Mouse (Mus musculus): ENCODE data around the gene Cyb561d2. TPM values are rescaled to one million over a fixed set of nuclear protein-coding genes. Genes with fewer than 3 reads are reported as not detected.

Gene Cyb561d2
- polyA plus RNA-seq, 1 experiment from 2014 or later = 24.5 TPM

DNA sequence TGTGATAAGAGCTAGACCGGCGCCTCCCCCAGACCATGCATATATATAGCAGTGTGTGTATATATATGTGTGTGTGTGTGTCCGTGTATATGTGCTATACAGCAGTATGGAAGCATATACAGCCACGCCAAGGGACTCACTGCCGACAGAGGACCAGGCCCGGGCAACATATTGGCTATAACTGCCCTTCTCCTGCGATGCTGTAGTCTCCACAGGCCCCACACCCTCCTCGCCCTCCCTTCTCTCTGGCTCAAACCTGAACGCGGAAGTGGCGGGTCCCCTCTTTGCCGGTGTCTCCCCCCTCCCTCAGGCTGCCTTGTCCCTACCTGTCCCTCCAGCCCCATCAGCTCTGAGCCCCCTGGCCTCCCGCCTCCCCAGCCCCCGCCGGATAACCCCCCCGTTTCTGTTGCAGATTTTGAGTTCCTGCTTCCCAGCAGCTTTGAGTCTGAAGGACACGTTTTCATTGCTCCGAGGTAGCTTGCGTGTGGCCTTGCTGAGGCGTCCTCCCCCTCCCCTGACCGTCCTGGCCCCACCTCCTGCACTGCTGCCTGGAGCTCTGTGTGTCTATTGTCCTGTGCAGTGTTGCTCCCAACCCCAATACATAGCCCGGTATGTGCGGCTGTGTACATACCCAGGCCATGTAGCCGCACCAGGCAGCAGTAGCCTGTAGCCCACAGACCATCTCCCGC, 20.1 kb downstream of the Cyb561d2 start:
- H3K9me3 ChIP-seq = no peaks in the 10 kb centered on the region
- peak overlapping the region; percentile 43 for H3K4me3 ChIP-seq
- WGBS = 30% methylated on average over 25 of the region's 25 CpGs
- H3K27me3 ChIP-seq (ENCODE audit: insufficient read depth, poor library complexity, severe bottlenecking) = peaks cover 35% of the 10 kb centered on the region
- peaks cover 51% of the 10 kb centered on the region for H3K4me1 ChIP-seq
- H3K27ac ChIP-seq = peak overlapping the region; percentile 80
- DNase-seq (ENCODE audit: low spot score) = no peak
- H3K36me3 ChIP-seq = peaks cover 56% of the 10 kb centered on the region

DNA sequence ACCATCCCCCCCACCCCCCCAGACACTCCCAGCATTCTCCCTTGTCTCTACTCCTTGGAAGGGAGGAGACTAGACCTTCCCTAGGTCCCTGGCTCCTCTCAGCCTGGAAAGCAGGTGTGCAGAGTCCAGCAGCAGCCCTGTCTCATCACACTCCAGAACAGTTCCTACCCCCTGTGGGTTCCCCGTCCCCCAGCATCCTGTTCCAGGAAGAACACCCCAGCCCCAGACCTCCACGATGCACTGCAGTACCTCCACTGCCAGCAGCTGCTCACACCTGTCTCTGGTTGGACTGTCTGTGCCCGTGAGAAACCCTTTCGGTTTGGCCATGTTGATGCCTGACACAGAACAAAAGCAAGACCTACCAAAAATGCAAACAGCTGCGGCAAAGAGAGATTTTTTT, 20.8 kb downstream of the Cyb561d2 start:
- DNase-seq (ENCODE audit: low spot score) = no peak
- Histone ChIP-seq H3K4me1 (peaks cover 44% of the 10 kb centered on the region), H3K27ac (peak overlapping the region; percentile 69; the same call in 1 of the 2 replicates), H3K4me3 (no peak overlapping the region), H3K27me3 (ENCODE audit: insufficient read depth, poor library complexity, severe bottlenecking) (peaks cover 32% of the 10 kb centered on the region), H3K36me3 (peaks cover 49% of the 10 kb centered on the region), H3K9me3 (no peaks in the 10 kb centered on the region)
- 51% methylated on average over 5 of the region's 5 CpGs for WGBS

GRCm38 (mm10) chr9:107520331-107520730, 21.7 kb downstream of the Cyb561d2 start:
- H3K9me3 ChIP-seq = no peaks in the 10 kb centered on the region
- no peak overlapping the region for H3K27ac ChIP-seq
- peaks cover 23% of the 10 kb centered on the region for H3K27me3 ChIP-seq (ENCODE audit: insufficient read depth, poor library complexity, severe bottlenecking)
- peaks cover 42% of the 10 kb centered on the region for H3K4me1 ChIP-seq
- peaks cover 42% of the 10 kb centered on the region; the same call in 1 of the 2 replicates for H3K36me3 ChIP-seq
- no peak for DNase-seq (ENCODE audit: low spot score)
- 64% methylated on average over 6 of the region's 6 CpGs for WGBS
- H3K4me3 ChIP-seq = no peak overlapping the region

DNA sequence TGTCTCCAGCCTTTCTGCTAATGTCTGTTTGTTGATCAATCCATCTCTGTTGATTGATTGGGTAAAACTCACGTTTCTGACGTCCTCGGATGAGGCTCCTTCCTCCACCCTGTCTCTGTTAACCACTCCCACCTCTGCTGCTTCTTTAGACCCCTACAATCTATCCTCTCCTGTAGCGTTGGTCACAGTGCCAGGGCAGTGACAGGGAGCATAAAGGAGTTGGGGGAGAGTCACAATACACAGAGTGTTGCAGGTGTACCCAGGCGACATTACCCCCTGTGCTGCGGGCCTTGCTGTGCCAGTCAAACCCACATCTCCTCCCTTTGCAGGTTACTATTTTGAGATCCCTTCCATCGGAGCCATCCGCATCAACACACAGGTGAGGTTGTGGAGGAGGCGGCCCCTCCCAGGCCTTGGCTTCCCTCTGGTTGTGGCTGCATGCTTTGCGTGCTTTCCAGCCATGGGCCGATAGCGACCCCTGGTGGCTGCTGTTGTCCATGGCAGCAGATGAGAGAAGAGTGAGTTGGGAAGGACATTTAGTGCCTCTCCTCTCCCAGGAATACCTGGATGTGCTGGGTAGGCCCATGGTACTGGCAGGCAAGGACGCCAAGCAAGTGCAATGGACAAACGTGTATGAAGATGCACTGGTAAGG, 27.6 kb downstream of the Cyb561d2 start:
- DNase-seq (ENCODE audit: low spot score) = peak; percentile 93
- Histone ChIP-seq H3K36me3 (peaks cover 32% of the 10 kb centered on the region; the same call in 1 of the 2 replicates), H3K27ac (no peak overlapping the region), H3K4me1 (peaks cover 37% of the 10 kb centered on the region), H3K9me3 (no peaks in the 10 kb centered on the region), H3K27me3 (ENCODE audit: insufficient read depth, poor library complexity, severe bottlenecking) (0 out of 2 replicates have a peak, but pooled peaks cover 3% of the 10 kb centered on the region), H3K4me3 (no peak overlapping the region)
- WGBS = 20% methylated on average over 14 of the region's 14 CpGs

- H3K27me3 ChIP-seq (ENCODE audit: insufficient read depth, poor library complexity, severe bottlenecking) = peaks cover 13% of the 10 kb centered on the region; the same call in 1 of the 2 replicates
- peaks cover 45% of the 10 kb centered on the region for H3K4me1 ChIP-seq
- no peak overlapping the region for H3K4me3 ChIP-seq
- no peaks in the 10 kb centered on the region for H3K9me3 ChIP-seq
- WGBS = 90% methylated on average over 16 of the region's 16 CpGs
- peaks cover 21% of the 10 kb centered on the region; the same call in 1 of the 2 replicates for H3K36me3 ChIP-seq
- DNase-seq (ENCODE audit: low spot score) = no peak
- no peak overlapping the region for H3K27ac ChIP-seq
These were observed 29.7 kb downstream of the Cyb561d2 start for GRCm38 (mm10) chr9:107512326-107512725.

- peak overlapping the region; percentile 52; the same call in 1 of the 2 replicates for H3K27ac ChIP-seq
These were observed 30.6 kb downstream of the Cyb561d2 start for GRCm38 (mm10) chr9:107511436-107511835.

GRCm38 (mm10) chr9:107510384-107511100, 31.5 kb downstream of the Cyb561d2 start:
- peaks cover 52% of the 10 kb centered on the region for H3K4me1 ChIP-seq
- WGBS = 80% methylated on average over 14 of the region's 14 CpGs
- DNase-seq (ENCODE audit: low spot score) = no peak
- H3K9me3 ChIP-seq = no peaks in the 10 kb centered on the region
- peaks cover 9% of the 10 kb centered on the region; the same call in 1 of the 2 replicates for H3K27me3 ChIP-seq (ENCODE audit: insufficient read depth, poor library complexity, severe bottlenecking)
- no peak overlapping the region for H3K4me3 ChIP-seq
- peaks cover 17% of the 10 kb centered on the region; the same call in 1 of the 2 replicates for H3K36me3 ChIP-seq
- no peak overlapping the region for H3K27ac ChIP-seq

More at GRCm38 (mm10) chr9:107511436-107511835, 30.6 kb downstream of the Cyb561d2 start:
- Histone ChIP-seq H3K4me1 (peaks cover 48% of the 10 kb centered on the region), H3K27me3 (ENCODE audit: insufficient read depth, poor library complexity, severe bottlenecking) (peaks cover 11% of the 10 kb centered on the region; the same call in 1 of the 2 replicates), H3K36me3 (peaks cover 17% of the 10 kb centered on the region; the same call in 1 of the 2 replicates), H3K9me3 (no peaks in the 10 kb centered on the region), H3K4me3 (no peak overlapping the region)
- 56% methylated on average over 8 of the region's 8 CpGs for WGBS
- no peak for DNase-seq (ENCODE audit: low spot score)

DNA sequence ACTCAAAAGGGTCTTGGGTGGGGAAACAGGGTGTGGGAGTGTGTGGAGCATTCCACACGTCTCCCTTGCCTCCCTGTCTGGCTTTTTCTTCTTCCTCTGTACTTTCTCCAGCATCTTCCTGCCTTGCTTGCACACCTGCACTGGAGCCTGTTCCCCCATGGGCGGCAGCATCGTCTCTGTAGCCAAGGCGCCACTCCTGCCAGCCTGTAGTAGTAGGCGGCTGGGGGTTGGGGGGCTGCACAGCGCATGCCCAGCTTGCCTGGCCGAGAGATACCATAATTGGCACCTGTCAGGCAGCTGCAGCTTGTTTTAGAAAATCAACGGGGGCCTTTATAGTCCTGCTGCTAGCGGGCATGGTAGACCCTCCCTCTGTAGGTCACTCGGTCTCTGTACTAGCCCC, 33.7 kb downstream of the Cyb561d2 start:
- Histone ChIP-seq H3K4me3 (no peak overlapping the region), H3K4me1 (peaks cover 64% of the 10 kb centered on the region), H3K36me3 (peaks cover 14% of the 10 kb centered on the region; the same call in 1 of the 2 replicates), H3K9me3 (no peaks in the 10 kb centered on the region), H3K27ac (peak overlapping the region; percentile 44; the same call in 1 of the 2 replicates), H3K27me3 (ENCODE audit: insufficient read depth, poor library complexity, severe bottlenecking) (peaks cover 9% of the 10 kb centered on the region; the same call in 1 of the 2 replicates)
- DNase-seq (ENCODE audit: low spot score) = no peak
- 60% methylated on average over 10 of the region's 10 CpGs for WGBS

GRCm38 (mm10) chr9:107504662-107505537, 37.1 kb downstream of the Cyb561d2 start:
- WGBS = 81% methylated on average over 19 of the region's 19 CpGs
- DNase-seq (ENCODE audit: low spot score) = no peak
- H3K36me3 ChIP-seq = peaks cover 5% of the 10 kb centered on the region; the same call in 1 of the 2 replicates
- H3K9me3 ChIP-seq = no peaks in the 10 kb centered on the region
- peaks cover 59% of the 10 kb centered on the region for H3K4me1 ChIP-seq
- no peak overlapping the region for H3K4me3 ChIP-seq
- no peak overlapping the region for H3K27ac ChIP-seq
- peaks cover 9% of the 10 kb centered on the region; the same call in 1 of the 2 replicates for H3K27me3 ChIP-seq (ENCODE audit: insufficient read depth, poor library complexity, severe bottlenecking)

- WGBS = 87% methylated on average over 12 of the region's 12 CpGs
- H3K27me3 ChIP-seq (ENCODE audit: insufficient read depth, poor library complexity, severe bottlenecking) = no peaks in the 10 kb centered on the region
These were observed 39.7 kb downstream of the Cyb561d2 start for GRCm38 (mm10) chr9:107502131-107502846.

DNA sequence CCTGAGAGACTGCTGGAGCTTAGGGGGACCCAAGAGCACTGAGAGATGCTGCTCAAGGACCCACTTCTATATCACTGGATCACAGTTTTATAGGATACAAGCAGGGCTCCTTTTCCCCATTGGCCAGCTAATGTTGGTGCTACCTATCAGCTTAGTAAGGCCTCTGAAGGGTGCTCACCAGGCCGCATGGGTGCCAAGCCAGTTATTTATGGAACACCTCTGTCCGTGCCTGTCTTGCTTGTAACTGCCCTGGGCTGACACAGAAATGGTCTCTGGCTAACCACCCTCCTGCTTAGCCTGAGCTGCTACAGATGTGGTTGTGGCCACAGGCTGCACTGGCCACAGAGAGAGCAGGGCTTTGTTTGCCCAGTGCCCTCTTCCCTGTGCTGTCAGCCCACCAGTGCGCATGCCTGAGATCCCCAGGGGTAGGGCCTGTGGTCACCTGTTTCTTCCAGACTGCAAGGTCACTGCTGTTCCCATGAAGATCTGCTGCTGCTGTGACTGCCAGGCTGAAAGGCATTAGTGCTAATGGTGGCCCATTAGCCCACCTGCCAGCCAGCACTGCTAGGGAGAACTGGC, 41.2 kb downstream of the Cyb561d2 start:
- 59% methylated on average over 3 of the region's 3 CpGs for WGBS
- H3K27ac ChIP-seq = peak overlapping the region; percentile 19; the same call in 1 of the 2 replicates
- H3K36me3 ChIP-seq = peaks cover 14% of the 10 kb centered on the region
- H3K4me1 ChIP-seq = peaks cover 43% of the 10 kb centered on the region
- no peaks in the 10 kb centered on the region for H3K9me3 ChIP-seq
- DNase-seq (ENCODE audit: low spot score) = no peak
- H3K27me3 ChIP-seq (ENCODE audit: insufficient read depth, poor library complexity, severe bottlenecking) = no peaks in the 10 kb centered on the region
- H3K4me3 ChIP-seq = no peak overlapping the region

More at GRCm38 (mm10) chr9:107502131-107502846, 39.7 kb downstream of the Cyb561d2 start:
- peaks cover 14% of the 10 kb centered on the region for H3K36me3 ChIP-seq
- peaks cover 49% of the 10 kb centered on the region for H3K4me1 ChIP-seq
- no peak overlapping the region for H3K27ac ChIP-seq
- H3K4me3 ChIP-seq = no peak overlapping the region
- DNase-seq (ENCODE audit: low spot score) = no peak
- H3K9me3 ChIP-seq = no peaks in the 10 kb centered on the region

Data from heart, embryonic 10.5 days (tissue).